Comparison of ENCODE assay signal across 7 mouse cellular contexts in genomic region chr4:133676189-133676588, GRCm38 (mm10). TPM values are rescaled to one million over a fixed set of nuclear protein-coding genes. Genes with fewer than 3 reads are reported as not detected.
A peak's percentile ranks its signal among the peaks of the same experiment; 100 is the strongest.
DNase-seq lines count a peak whose midpoint lies in the region; ATAC-seq and TF ChIP-seq lines count a peak whose summit lies in the region.

No protein-coding gene starts in this region.

- TF ChIP-seq POLR2A in liver, adult 2 months (IDR thresholded peaks at IDR 0.05; ENCODE audit: extremely low read depth, insufficient read depth, low read length), result no peak
- no peak for TF ChIP-seq POLR2A in cerebellum, adult 2 months (IDR thresholded peaks at IDR 0.05; ENCODE audit: borderline replicate concordance, insufficient read depth, low read length)

- no peaks in the 10 kb centered on the region for H3K9me3 ChIP-seq in limb, embryonic 12.5 days
- H3K9me3 ChIP-seq in stomach, embryonic 14.5 days (ENCODE audit: control insufficient read depth, low read depth, low read length), result no peaks in the 10 kb centered on the region

- no peak overlapping the region for H3K4me3 ChIP-seq in liver, adult 2 months (ENCODE audit: insufficient read depth, low read depth, low read length)
- H3K4me3 ChIP-seq in limb, embryonic 12.5 days (replicated peaks), result no peak overlapping the region
- H3K4me3 ChIP-seq in stomach, embryonic 14.5 days (ENCODE audit: low read depth, low read length), result no peak overlapping the region
- no peak overlapping the region for H3K4me3 ChIP-seq in cerebellum, adult 2 months (replicated peaks; ENCODE audit: insufficient read depth, low read depth, low read length)

- no peaks in the 10 kb centered on the region for H3K27me3 ChIP-seq in liver, adult 2 months (ENCODE audit: control insufficient read depth, insufficient read depth, low read length)
- no peaks in the 10 kb centered on the region for H3K27me3 ChIP-seq in limb, embryonic 12.5 days
- no peaks in the 10 kb centered on the region for H3K27me3 ChIP-seq in stomach, embryonic 14.5 days (ENCODE audit: control insufficient read depth, insufficient read depth, low read length)
- H3K27me3 ChIP-seq in cerebellum, adult 2 months (ENCODE audit: control insufficient read depth, insufficient read depth, low read length), result no peaks in the 10 kb centered on the region

- H3K4me1 ChIP-seq in liver, adult 2 months (ENCODE audit: control insufficient read depth, insufficient read depth, low read length), result peaks cover 8% of the 10 kb centered on the region
- peaks cover 42% of the 10 kb centered on the region for H3K4me1 ChIP-seq in limb, embryonic 12.5 days (replicated peaks)
- peaks cover 33% of the 10 kb centered on the region for H3K4me1 ChIP-seq in stomach, embryonic 14.5 days (ENCODE audit: control insufficient read depth, insufficient read depth, low read length)
- peaks cover 24% of the 10 kb centered on the region for H3K4me1 ChIP-seq in cerebellum, adult 2 months (ENCODE audit: control insufficient read depth, insufficient read depth, low read length)

- H3K36me3 ChIP-seq in liver, adult 2 months (ENCODE audit: control insufficient read depth, insufficient read depth, low read length), result no peaks in the 10 kb centered on the region
- peaks cover 31% of the 10 kb centered on the region for H3K36me3 ChIP-seq in limb, embryonic 12.5 days
- peaks cover 18% of the 10 kb centered on the region for H3K36me3 ChIP-seq in stomach, embryonic 14.5 days (ENCODE audit: control insufficient read depth, insufficient read depth, low read length)

- 0 out of 2 replicates have a peak, but pooled peaks cover under 1% of the 10 kb centered on the region for H3K79me2 ChIP-seq in liver, adult 2 months (ENCODE audit: control insufficient read depth, insufficient read depth, low read length)

- H3K27ac ChIP-seq in liver, adult 2 months (replicated peaks; ENCODE audit: insufficient read depth, low read depth, low read length), result peak overlapping the region; percentile 72
- peak overlapping the region; percentile 47; the same call in 1 of the 2 replicates for H3K27ac ChIP-seq in limb, embryonic 12.5 days
- peak overlapping the region; percentile 75 for H3K27ac ChIP-seq in stomach, embryonic 14.5 days (ENCODE audit: low read length)
- H3K27ac ChIP-seq in cerebellum, adult 2 months (ENCODE audit: insufficient read depth, low read length), result no peak overlapping the region; the same call in 1 of the 2 replicates

- peak; percentile 56 for DNase-seq in liver, adult 2 months (ENCODE audit: extremely low read depth, low read depth, low spot score)
- DNase-seq in liver, result no peak
- DNase-seq in fat pad, adult 2 months (ENCODE audit: extremely low read depth, low read depth, low spot score), result peak; percentile 71
- DNase-seq in cerebellum, adult 2 months, result no peak
- DNase-seq in cerebellum, postnatal 14 days, result no peak

- no peak for TF ChIP-seq CTCF in liver, adult 2 months (IDR thresholded peaks at IDR 0.05; ENCODE audit: low read depth, low read length)
- no peak for TF ChIP-seq CTCF in cerebellum, adult 2 months (IDR thresholded peaks at IDR 0.05; ENCODE audit: borderline replicate concordance, insufficient read depth, low read depth, low read length)

- no peak for ATAC-seq in limb, embryonic 12.5 days (ENCODE audit: insufficient number of reproducible peaks, insufficient read depth, low FRiP score, low TSS enrichment, low read depth)
- no peak for ATAC-seq in stomach, embryonic 14.5 days (ENCODE audit: insufficient number of reproducible peaks, insufficient read depth, low FRiP score, low read depth)

- H3K4me2 ChIP-seq in limb, embryonic 12.5 days, result no peak overlapping the region
- peak overlapping the region; percentile 3; the same call in 1 of the 2 replicates for H3K4me2 ChIP-seq in stomach, embryonic 14.5 days (replicated peaks; ENCODE audit: low read depth, low read length)

- WGBS in liver, adult 2 months, result 9% methylated on average over 3 of the region's 3 CpGs
- WGBS in limb, embryonic 12.5 days, result 37% methylated on average over 3 of the region's 3 CpGs
- WGBS in stomach, embryonic 14.5 days, result 18% methylated on average over 3 of the region's 3 CpGs
- WGBS in cerebellum, adult 2 months, result 56% methylated on average over 3 of the region's 3 CpGs

- no peak overlapping the region for H3K9ac ChIP-seq in liver, adult 2 months (ENCODE audit: low read depth, low read length)
- no peak overlapping the region for H3K9ac ChIP-seq in limb, embryonic 12.5 days (replicated peaks)
- H3K9ac ChIP-seq in stomach, embryonic 14.5 days (replicated peaks; ENCODE audit: low read depth, low read length), result no peak overlapping the region

RNA-seq across cellular contexts. Expression of gene Pigv, which starts 3.7 kb away (rescaled TPM):
- 5.9 and 6.4 TPM in 2 replicates for total RNA-seq in liver, adult 2 months (2014; rRNA removed)
- polyA plus RNA-seq in liver, adult 2 months (2012; rRNA removed), result 5.9 and 7.5 TPM in 2 replicates
- 16.3 and 21.6 TPM in 2 replicates for polyA plus RNA-seq in limb, embryonic 12.5 days (2016; fragmentation: Nextera tagmentation; extraction: Ambion mirVana)
- polyA plus RNA-seq in stomach, embryonic 14.5 days (2014; fragmentation: Nextera tagmentation; extraction: Ambion mirVana), result 15.6 and 18.9 TPM in 2 replicates
- polyA plus RNA-seq in cerebellum, adult 2 months (2012; rRNA removed), result 10.8 and 11.1 TPM in 2 replicates

RNA-seq across cellular contexts. Expression of gene Zdhhc18, which starts 26.2 kb away (rescaled TPM):
- 8.9 and 15.5 TPM in 2 replicates for total RNA-seq in liver, adult 2 months (2014; rRNA removed)
- polyA plus RNA-seq in liver, adult 2 months (2012; rRNA removed), result 18.5 and 21.3 TPM in 2 replicates
- polyA plus RNA-seq in limb, embryonic 12.5 days (2016; fragmentation: Nextera tagmentation; extraction: Ambion mirVana), result 4.0 and 7.1 TPM in 2 replicates
- polyA plus RNA-seq in stomach, embryonic 14.5 days (2014; fragmentation: Nextera tagmentation; extraction: Ambion mirVana), result 2.7 and 3.2 TPM in 2 replicates
- 51.8 and 58.7 TPM in 2 replicates for polyA plus RNA-seq in cerebellum, adult 2 months (2012; rRNA removed)

Comparison
In these comparisons a context has a peak if more than half of its experiments do, and no peak if none do; other contexts are left out.
1. DNase-seq: peak in liver, adult 2 months (single experiment) and fat pad, adult 2 months (single experiment); none in liver (single experiment), cerebellum, adult 2 months (0 of 2) and cerebellum, postnatal 14 days (0 of 2).